Mouse (Mus musculus): Measurements from ENCODE around the gene Tmem175. TPM values are rescaled to one million over a fixed set of nuclear protein-coding genes. Genes with fewer than 3 reads are reported as not detected.
A peak's percentile ranks its signal among the peaks of the same experiment; 100 is the strongest.

The Tmem175 gene
- polyA plus RNA-seq, 1 experiment from 2014 or later: 22.2 TPM

GRCm38 (mm10) chr5:108668977-108669936 is 39.7 kb downstream of the Tmem175 start, which contains the start of gene Dgkq:
Gene Dgkq (minus strand): TSS chr5:108669672.
- Histone ChIP-seq H3K4me3 (ENCODE audit: low read depth, low read length) (peak within 1 kb of the TSS; percentile 54), H3K36me3 (ENCODE audit: control insufficient read depth, insufficient read depth, low read length) (peaks cover 3% of the 10 kb centered on the region; the same call in 1 of the 2 replicates), H3K9me3 (replicated peaks; ENCODE audit: control insufficient read depth, low read length) (no peaks in the 10 kb centered on the region), H3K27me3 (ENCODE audit: control insufficient read depth, insufficient read depth, low read length) (no peaks in the 10 kb centered on the region), H3K4me1 (ENCODE audit: control insufficient read depth, insufficient read depth, low read length) (peaks cover 6% of the 10 kb centered on the region), H3K9ac (ENCODE audit: low read depth, low read length) (peak within 1 kb of the TSS; percentile 89), H3K4me2 (peak within 1 kb of the TSS; percentile 85), H3K27ac (ENCODE audit: low read depth, low read length) (peak within 1 kb of the TSS; percentile 84)
- WGBS (ENCODE audit: insufficient replicate concordance): 6% methylated on average over 43 of the region's 43 CpGs
- peak; percentile 73 for ATAC-seq (replicated peaks; ENCODE audit: insufficient number of reproducible peaks, low FRiP score, low TSS enrichment)

DNA sequence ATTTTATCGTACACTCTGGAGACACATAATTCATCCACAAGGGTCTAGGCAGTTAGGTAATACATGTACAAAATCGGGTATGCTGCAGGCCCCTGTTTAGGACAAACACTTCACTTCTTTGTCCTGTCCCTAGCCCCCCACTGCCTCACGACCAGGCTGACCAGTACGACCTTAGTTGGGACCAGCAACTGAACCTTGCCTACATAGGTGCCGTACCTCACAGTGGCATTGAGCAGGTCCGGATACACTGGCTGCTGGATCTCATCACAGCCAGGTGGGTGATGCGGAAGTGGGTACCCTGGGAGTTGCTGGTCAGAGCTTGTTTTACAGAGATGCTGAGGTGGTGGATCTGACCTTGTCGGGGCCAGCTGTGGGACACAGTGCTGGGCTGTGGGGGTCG is 40.4 kb downstream of the Tmem175 start:
- Histone ChIP-seq H3K9ac (ENCODE audit: low read depth, low read length) (peak overlapping the region; percentile 89), H3K9me3 (replicated peaks; ENCODE audit: control insufficient read depth, low read length) (no peaks in the 10 kb centered on the region), H3K27ac (ENCODE audit: low read depth, low read length) (peak overlapping the region; percentile 84; the same call in 1 of the 2 replicates), H3K4me1 (ENCODE audit: control insufficient read depth, insufficient read depth, low read length) (peaks cover 6% of the 10 kb centered on the region), H3K36me3 (ENCODE audit: control insufficient read depth, insufficient read depth, low read length) (peaks cover 3% of the 10 kb centered on the region; the same call in 1 of the 2 replicates), H3K4me2 (peak overlapping the region; percentile 85), H3K4me3 (ENCODE audit: low read depth, low read length) (peak overlapping the region; percentile 54; the same call in 1 of the 2 replicates), H3K27me3 (ENCODE audit: control insufficient read depth, insufficient read depth, low read length) (no peaks in the 10 kb centered on the region)
- 79% methylated on average over 9 of the region's 9 CpGs for WGBS (ENCODE audit: insufficient replicate concordance)
- ATAC-seq (replicated peaks; ENCODE audit: insufficient number of reproducible peaks, low FRiP score, low TSS enrichment): no peak

GRCm38 (mm10) chr5:108670785-108671184 is 41.2 kb downstream of the Tmem175 start:
- Histone ChIP-seq H3K4me3 (ENCODE audit: low read depth, low read length) (no peak overlapping the region), H3K4me2 (no peak overlapping the region), H3K4me1 (ENCODE audit: control insufficient read depth, insufficient read depth, low read length) (peaks cover 6% of the 10 kb centered on the region), H3K9me3 (replicated peaks; ENCODE audit: control insufficient read depth, low read length) (no peaks in the 10 kb centered on the region), H3K27me3 (ENCODE audit: control insufficient read depth, insufficient read depth, low read length) (no peaks in the 10 kb centered on the region), H3K9ac (ENCODE audit: low read depth, low read length) (no peak overlapping the region), H3K36me3 (ENCODE audit: control insufficient read depth, insufficient read depth, low read length) (peaks cover 3% of the 10 kb centered on the region; the same call in 1 of the 2 replicates), H3K27ac (ENCODE audit: low read depth, low read length) (no peak overlapping the region)
- ATAC-seq (replicated peaks; ENCODE audit: insufficient number of reproducible peaks, low FRiP score, low TSS enrichment): 0 out of 2 replicates have a peak, but pooled peaks have one; percentile 20

GRCm38 (mm10) chr5:108671757-108672156 is 42.2 kb downstream of the Tmem175 start:
- Histone ChIP-seq H3K4me3 (ENCODE audit: low read depth, low read length) (no peak overlapping the region), H3K9me3 (replicated peaks; ENCODE audit: control insufficient read depth, low read length) (no peaks in the 10 kb centered on the region), H3K36me3 (ENCODE audit: control insufficient read depth, insufficient read depth, low read length) (peaks cover 3% of the 10 kb centered on the region; the same call in 1 of the 2 replicates), H3K27ac (ENCODE audit: low read depth, low read length) (no peak overlapping the region), H3K9ac (ENCODE audit: low read depth, low read length) (no peak overlapping the region), H3K4me1 (ENCODE audit: control insufficient read depth, insufficient read depth, low read length) (peaks cover 11% of the 10 kb centered on the region), H3K4me2 (no peak overlapping the region), H3K27me3 (ENCODE audit: control insufficient read depth, insufficient read depth, low read length) (no peaks in the 10 kb centered on the region)
- no peak for ATAC-seq (replicated peaks; ENCODE audit: insufficient number of reproducible peaks, low FRiP score, low TSS enrichment)
- WGBS (ENCODE audit: insufficient replicate concordance): 84% methylated on average over 12 of the region's 12 CpGs

DNA sequence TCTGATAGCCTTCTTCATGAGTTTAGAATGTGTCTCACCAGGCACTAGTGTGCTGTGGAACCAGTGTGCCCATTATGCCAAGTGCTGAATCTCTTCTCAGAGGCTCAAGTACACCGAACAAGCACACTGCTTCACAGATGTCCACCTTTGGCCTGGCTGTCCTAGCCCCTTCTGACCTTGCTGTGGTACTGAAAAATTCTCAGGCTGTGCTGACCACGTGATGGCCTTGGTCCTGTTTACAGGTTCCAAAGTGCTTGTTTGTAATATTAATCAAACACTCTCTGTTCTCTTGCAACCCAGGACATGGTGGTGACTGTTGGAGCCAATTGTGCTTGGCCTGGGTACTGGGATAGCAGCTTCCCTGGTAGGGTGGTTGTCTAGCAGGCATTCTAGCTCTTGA is 45.1 kb downstream of the Tmem175 start:
- Histone ChIP-seq H3K36me3 (ENCODE audit: control insufficient read depth, insufficient read depth, low read length) (peaks cover 3% of the 10 kb centered on the region; the same call in 1 of the 2 replicates), H3K9ac (ENCODE audit: low read depth, low read length) (no peak overlapping the region), H3K27me3 (ENCODE audit: control insufficient read depth, insufficient read depth, low read length) (no peaks in the 10 kb centered on the region), H3K4me2 (no peak overlapping the region), H3K27ac (ENCODE audit: low read depth, low read length) (no peak overlapping the region), H3K4me1 (ENCODE audit: control insufficient read depth, insufficient read depth, low read length) (peaks cover 21% of the 10 kb centered on the region), H3K4me3 (ENCODE audit: low read depth, low read length) (no peak overlapping the region), H3K9me3 (replicated peaks; ENCODE audit: control insufficient read depth, low read length) (no peaks in the 10 kb centered on the region)
- ATAC-seq (replicated peaks; ENCODE audit: insufficient number of reproducible peaks, low FRiP score, low TSS enrichment): no peak
- 70% methylated on average over 2 of the region's 2 CpGs for whole genome bisulfite sequencing (ENCODE audit: insufficient replicate concordance)

- Histone ChIP-seq H3K4me1 (ENCODE audit: control insufficient read depth, insufficient read depth, low read length) (peaks cover 17% of the 10 kb centered on the region), H3K4me3 (ENCODE audit: low read depth, low read length) (no peak within 1 kb of the TSS), H3K27me3 (ENCODE audit: control insufficient read depth, insufficient read depth, low read length) (no peaks in the 10 kb centered on the region), H3K4me2 (no peak within 1 kb of the TSS), H3K27ac (ENCODE audit: low read depth, low read length) (no peak within 1 kb of the TSS), H3K9me3 (replicated peaks; ENCODE audit: control insufficient read depth, low read length) (no peaks in the 10 kb centered on the region), H3K36me3 (ENCODE audit: control insufficient read depth, insufficient read depth, low read length) (peaks cover 3% of the 10 kb centered on the region; the same call in 1 of the 2 replicates), H3K9ac (ENCODE audit: low read depth, low read length) (no peak within 1 kb of the TSS)
- ATAC-seq (replicated peaks; ENCODE audit: insufficient number of reproducible peaks, low FRiP score, low TSS enrichment): no peak
- 73% methylated on average over 9 of the region's 9 CpGs for WGBS (ENCODE audit: insufficient replicate concordance)
Measured at GRCm38 (mm10) chr5:108675251-108675816, 45.8 kb downstream of the Tmem175 start, which contains the start of gene Slc26a1. Gene Slc26a1 (minus strand): TSS chr5:108675569.

GRCm38 (mm10) chr5:108676772-108677498 is 47.4 kb downstream of the Tmem175 start:
- H3K36me3 ChIP-seq (ENCODE audit: control insufficient read depth, insufficient read depth, low read length): no peaks in the 10 kb centered on the region
- no peaks in the 10 kb centered on the region for H3K27me3 ChIP-seq (ENCODE audit: control insufficient read depth, insufficient read depth, low read length)
- peak overlapping the region; percentile 64 for H3K9ac ChIP-seq (ENCODE audit: low read depth, low read length)
- H3K9me3 ChIP-seq (replicated peaks; ENCODE audit: control insufficient read depth, low read length): no peaks in the 10 kb centered on the region
- WGBS (ENCODE audit: insufficient replicate concordance): 16% methylated on average over 5 of the region's 5 CpGs
- peak overlapping the region; percentile 38 for H3K27ac ChIP-seq (ENCODE audit: low read depth, low read length)
- peak overlapping the region; percentile 40 for H3K4me3 ChIP-seq (ENCODE audit: low read depth, low read length)
- H3K4me2 ChIP-seq: peak overlapping the region; percentile 79
- H3K4me1 ChIP-seq (ENCODE audit: control insufficient read depth, insufficient read depth, low read length): peaks cover 17% of the 10 kb centered on the region
- peak; percentile 28; the same call in 1 of the 2 replicates for ATAC-seq (replicated peaks; ENCODE audit: insufficient number of reproducible peaks, low FRiP score, low TSS enrichment)
